Mouse (Mus musculus): ENCODE measurements around the gene Wdsub1. TPM values are rescaled to one million over a fixed set of nuclear protein-coding genes. Genes with fewer than 3 reads are reported as not detected.

Gene Wdsub1
- total RNA-seq, 2 experiments from 2014 or later, result 12.8 to 15.3 TPM

DNA sequence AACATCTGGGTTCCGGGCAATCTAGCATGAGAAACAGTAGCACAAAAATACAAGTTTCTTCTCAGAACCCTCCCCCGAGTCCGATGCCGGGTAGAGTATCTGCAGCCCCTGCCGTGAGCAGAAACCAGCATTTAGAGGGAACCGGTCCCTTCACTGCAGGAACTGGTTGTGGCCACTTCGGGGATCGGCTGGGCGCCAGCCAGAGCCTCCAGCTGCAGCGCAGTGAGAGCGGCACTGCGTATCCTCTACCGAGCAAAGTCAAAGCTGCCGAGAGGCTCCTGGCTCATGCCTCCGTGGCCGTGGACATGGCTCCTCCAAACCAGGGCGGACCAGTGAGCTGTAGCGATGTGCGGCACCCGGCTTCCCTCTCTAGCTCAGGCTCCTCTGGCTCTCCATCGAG, 39.2 kb downstream of the Wdsub1 start:
- no peak for DNase-seq (ENCODE audit: low spot score in 2 of 2)
- intact Hi-C loops (cut with DNase I), result no loop called here

DNA sequence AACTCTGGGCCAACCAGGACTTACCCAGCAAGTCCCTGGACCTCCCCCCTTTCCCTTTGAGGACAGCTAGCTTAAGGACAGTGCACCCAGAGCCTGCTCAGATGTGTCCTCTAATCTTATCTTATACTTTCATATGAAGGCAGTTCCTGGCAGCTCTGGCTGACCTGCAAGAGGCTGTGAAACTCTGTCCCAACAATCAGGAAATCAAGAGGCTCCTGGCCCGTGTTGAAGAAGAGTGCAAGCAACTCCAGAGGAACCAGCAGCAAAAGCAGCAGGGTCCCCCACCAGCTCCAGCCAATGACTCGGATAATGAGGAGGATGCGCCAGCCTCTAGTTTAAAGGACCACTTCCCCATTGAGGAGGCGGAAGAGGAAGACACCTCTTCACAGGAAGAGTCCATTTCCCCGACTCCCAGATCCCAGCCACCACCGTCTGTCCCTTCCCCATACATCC, 39.8 kb downstream of the Wdsub1 start:
- intact Hi-C loops (cut with DNase I), result no loop called here
- DNase-seq (ENCODE audit: low spot score in 2 of 2), result no peak

DNA sequence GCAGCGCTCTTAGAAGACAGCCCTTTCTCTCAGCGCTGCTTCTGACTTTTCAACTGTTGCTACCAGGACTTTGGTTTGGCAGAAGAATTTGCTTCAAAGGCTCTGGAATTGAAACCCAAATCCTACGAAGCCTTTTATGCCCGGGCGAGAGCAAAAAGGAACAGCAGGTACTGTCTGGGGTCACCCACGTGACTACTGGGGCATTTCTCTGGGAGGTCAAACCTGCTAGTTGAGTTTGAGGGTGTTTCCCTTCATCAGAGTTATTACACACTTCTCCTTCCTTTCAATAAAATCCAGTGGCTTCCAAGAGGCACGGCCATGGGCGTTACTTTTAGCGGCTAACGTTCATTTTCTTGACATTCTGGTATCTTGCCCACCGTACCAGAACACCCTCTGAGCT, 40.4 kb downstream of the Wdsub1 start:
- DNase-seq (ENCODE audit: low spot score in 2 of 2), result no peak
- intact Hi-C loops (cut with DNase I), result no loop called here

DNA sequence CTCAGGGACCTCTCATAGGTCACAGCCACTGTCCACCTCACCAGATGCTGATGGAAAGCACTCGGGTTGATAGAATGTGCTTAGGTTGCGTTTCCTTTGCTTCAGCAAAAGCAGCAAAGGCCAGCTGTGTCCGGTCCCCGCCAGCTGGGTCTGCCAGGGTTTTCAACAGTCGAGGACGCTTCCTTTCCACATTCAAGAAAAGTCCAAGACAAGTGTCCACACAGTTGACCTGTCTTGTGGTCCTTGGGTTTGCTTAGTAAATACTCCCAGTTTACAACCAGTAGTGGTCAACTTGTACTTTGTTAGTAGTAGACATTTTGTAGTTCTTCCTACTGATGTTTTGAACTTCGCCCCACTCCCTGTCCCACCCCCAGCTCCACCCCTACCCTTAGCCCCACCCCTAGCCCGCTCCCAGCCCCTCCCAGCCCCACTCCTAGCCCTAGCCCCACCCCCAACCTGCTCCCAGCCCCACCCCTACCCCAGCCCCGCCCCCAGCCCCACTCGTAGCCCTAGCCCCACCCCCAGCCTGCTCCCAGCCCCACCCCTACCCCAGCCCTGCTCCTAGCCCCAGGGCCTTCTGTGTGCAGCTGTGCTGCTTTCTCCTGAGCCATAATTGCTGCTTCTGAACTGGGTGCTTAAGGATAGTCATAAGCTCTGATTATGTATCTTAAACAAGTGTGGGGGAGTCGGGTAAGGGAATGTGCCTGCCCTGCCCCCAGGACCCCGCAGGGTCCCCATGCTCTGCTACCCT, 41.0 kb downstream of the Wdsub1 start:
- intact Hi-C loops (cut with DNase I), result no loop called here
- DNase-seq (ENCODE audit: low spot score in 2 of 2), result no peak

DNA sequence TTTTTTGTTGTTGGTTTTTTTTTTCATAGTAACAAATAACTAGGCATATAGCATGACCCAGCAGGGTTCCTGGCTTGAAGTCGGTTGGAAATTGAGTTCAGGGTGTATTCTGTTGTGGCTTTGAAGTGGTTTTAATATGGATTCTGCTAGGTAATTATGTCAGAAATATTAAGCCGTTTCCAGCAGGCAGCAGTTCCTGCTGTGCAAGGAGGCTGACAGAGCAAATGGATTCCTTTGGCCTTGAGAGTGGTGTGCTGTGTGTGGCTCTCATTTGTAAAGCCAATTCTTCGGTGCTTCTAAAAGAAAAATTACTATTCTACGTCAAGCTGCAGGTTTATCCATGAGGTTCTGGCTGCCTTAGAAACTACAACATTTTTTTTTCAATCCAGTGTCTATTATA, 42.2 kb downstream of the Wdsub1 start:
- intact Hi-C loops (cut with DNase I), result no loop called here
- DNase-seq (ENCODE audit: low spot score in 2 of 2), result no peak

DNA sequence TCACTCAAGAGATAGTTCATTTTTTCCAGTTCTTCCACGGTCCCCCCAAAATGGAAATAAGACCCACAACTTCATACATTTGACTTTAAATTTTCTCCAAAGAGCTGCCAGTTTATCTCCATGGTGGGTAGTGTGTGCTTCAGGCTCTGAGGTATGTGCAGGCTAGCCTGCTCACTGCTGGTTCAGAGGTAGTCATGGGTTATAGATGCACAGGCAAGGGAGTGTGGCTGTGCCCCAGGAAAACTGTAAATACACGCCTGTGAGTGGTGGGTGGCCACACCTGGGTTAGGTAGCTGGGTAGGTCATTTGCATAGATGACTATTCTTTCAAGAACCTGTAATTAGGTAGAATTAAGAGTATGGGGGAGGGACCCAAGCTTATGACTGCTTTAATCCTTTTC, 42.6 kb downstream of the Wdsub1 start:
- intact Hi-C loops (cut with DNase I), result no loop called here
- DNase-seq (ENCODE audit: low spot score in 2 of 2), result no peak

DNA sequence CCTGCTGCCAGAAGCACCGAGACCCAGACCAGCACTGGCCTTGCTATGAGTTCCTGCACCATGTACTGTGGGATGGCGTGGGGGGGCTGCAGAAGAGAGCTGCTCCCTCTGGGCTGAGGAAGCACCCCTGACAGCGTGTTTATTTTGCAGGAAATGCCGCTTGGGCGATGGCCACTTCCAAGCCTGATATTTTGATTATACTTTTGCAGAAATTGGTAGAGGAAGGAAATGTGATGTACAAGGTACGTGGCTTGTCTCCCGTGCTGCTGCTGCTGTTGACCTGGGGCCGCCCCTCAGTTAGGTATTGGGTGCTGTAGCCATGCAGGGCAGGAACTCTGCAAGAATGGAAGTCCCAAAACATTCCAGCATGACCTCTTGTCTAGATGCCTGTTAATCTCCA, 43.6 kb downstream of the Wdsub1 start:
- intact Hi-C loops (cut with DNase I), result no loop called here
- no peak for DNase-seq (ENCODE audit: low spot score in 2 of 2)

DNA sequence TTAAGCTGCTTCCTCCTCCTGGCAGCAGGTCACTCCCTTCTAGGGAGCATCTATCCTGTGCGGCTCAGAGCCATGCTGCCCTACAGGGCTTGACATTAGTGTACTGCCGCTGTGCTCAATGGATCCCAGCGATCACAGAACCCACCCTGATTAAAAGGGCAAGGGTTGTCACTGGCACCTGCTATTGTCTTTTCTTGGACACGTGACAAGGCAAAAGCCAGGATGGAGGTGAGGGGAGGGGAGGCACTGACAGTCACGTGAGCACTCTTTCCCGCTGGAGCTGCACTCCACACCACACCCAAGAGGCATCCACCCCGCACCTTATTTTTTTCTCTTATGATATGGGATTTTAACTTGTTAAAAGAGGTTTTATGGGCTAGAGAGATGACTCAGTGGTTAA, 50.6 kb downstream of the Wdsub1 start:
- no peak for DNase-seq (ENCODE audit: low spot score in 2 of 2)
- intact Hi-C loops (cut with DNase I), result no loop called here

DNA sequence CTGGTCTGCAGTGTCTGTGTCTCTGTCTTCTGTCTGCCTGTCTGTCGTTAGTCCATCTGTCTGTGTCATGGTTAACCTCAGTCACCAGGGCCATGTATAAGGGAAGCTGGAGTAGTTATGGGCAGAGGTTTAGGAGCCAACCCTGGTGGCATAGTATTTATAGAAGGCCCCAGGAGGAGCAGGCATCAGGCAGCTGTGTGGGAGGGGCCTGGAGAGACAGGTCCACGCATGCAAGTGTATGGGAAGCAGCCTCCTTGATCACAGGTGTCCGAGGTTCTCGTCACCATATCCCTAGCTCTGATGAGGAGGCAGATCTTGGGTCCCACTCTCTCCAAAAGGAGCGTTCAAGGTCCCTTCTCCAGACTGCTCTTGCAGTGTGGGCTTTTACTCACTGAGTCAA, 51.5 kb downstream of the Wdsub1 start:
- intact Hi-C loops (cut with DNase I), result no loop called here

DNA sequence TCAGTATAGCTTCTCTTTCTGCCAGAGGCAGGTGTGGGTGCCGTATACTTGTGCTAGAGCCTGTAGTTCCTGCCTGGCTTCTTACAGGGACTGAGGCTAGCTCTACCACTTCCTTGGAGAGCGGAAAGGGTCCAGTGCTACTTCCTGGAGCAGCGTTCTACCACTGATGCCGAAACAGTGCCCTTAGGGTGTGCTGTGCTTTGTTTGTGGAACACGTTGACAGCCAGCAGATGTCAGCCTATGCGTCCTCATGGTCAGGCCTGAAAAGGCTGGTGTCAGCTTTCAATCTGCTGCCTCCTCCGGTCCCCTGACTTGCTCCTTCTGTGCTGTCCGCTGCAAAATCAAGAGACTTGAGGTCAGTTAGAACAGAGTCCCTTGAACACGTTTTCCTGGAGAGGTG, 52.2 kb downstream of the Wdsub1 start:
- intact Hi-C loops (cut with DNase I), result no loop called here
- peak; percentile 32 to 36 for DNase-seq (ENCODE audit: low spot score in 2 of 2)

More for the DNA sequence above, 51.5 kb downstream of the Wdsub1 start:
- no peak for DNase-seq (ENCODE audit: low spot score in 2 of 2)

DNA sequence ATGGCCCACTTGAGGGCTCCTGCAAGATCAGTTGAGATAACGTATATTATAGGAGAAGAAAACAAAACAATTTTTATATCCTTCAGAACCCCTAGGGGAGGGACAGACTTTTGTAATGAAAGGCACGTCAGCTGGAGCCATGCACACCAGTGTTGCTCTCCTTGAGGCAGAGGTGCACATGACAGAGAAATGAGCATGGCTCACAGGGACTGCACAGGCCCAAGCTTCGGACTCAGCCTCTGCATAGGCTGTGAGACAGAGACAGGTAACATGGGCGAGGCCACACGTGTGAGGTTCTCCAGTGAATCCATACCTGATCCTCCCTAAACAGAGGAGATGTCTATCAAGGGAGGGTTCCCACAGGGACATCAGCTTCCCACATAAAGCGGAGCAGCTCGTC, 52.7 kb downstream of the Wdsub1 start:
- DNase-seq (ENCODE audit: low spot score in 2 of 2), result no peak
- intact Hi-C loops (cut with DNase I), result no loop called here

DNA sequence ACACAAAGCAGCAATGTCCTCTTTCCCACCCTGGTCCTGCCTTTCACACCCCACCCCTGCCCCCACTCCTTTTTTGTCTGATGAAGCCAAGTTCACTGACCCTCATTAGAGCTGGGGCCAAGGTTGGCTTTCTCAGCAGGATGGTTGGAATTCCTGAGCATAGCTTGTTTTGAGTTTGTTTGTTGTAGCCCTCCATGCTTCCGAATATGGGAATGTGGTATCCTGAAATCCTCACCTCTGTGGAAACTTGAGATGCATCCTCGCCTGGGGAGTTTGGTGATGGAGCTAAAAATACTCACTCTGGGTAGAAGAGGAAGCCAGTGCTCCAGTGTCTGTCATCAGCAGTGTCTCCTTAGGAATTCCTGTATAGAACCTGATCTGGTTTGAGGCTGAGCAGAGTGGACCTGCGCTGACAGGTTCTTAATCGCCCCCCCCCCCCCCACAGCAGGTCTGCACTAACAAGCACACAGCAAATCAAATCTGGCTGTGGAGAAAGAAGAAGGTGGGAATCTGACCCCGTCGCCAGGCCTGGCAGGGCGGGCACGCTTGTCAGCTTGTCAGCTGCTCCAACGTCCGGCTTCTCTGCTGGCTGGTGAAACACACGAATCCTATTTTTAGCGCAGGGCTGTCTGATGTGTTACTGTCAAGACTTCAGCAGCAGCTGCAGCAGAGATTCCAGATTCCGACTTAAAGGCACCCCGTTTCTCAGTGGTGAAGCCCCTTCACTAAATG, 53.4 kb downstream of the Wdsub1 start:
- peak; percentile 28 to 53 for DNase-seq (ENCODE audit: low spot score in 2 of 2)
- intact Hi-C loops (cut with DNase I), result no loop called here

DNA sequence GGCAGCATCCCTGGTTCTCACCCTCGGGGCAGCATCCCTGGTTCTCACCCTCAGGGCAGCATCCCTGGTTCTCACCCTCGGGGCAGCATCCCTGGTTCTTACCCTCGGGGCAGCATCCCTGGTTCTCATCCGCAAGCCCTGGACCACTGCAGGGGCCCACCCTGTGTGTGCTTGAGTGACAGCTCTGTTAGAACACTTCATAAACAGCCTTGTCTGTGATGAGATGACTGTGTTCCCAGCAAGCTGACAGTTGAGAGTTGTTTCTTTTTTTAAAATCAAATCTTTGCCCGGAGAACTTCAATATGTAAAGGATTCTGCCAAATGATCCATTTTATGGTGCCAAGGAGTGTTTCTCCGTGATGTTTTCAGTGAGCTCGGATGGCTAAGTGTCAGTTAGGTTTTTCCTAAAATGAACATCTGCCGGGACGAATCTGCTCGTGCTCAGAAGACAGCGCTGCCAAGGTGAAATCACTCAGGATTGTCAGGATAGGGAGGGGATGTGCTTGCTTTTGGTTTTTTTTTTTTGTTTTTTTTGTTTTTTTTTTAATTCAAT, 54.2 kb downstream of the Wdsub1 start:
- intact Hi-C loops (cut with DNase I), result no loop called here
- DNase-seq (ENCODE audit: low spot score in 2 of 2), result peak in 1 of 2 experiments; percentile 56

DNA sequence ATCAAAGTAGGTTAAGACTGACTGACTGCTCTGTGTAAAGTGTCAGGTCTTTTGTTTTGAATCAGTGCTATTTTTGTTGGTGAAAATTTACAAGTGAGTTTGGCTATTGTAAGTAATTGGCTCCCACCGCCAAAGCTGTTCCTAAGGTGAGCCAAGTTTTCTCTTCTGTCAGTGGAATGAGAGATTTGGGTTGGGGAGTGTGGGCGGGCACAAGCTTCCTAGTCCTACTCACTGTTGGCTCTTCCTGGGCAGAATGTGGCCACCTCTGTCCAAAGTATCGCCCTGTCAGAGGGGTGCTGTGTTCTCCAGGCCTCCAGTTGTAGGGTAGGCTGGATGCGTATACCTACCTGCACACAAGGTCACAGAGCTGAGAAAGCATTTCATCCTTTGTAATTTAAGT, 57.0 kb downstream of the Wdsub1 start:
- DNase-seq (ENCODE audit: low spot score in 2 of 2), result peak in 1 of 2 experiments; percentile 14
- intact Hi-C loops (cut with DNase I), result no loop called here

DNA sequence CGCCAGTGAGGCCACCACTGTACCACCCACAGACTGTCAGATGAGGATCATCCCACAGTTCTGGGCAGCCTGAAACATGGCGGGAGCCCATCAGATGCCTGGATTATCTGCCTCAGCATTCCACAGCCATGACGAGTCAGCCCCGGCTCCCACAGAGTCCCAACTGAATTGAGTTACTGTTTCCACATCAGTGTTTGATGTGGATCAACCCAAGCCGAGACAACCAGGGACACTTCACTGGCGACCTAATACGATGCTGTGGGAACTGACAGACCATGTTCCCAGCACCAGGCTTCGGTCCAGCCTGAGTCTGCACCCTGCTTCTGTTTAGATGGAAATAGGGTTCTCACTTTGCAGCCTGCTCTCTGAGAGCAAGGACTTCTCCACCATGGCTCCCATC, 58.1 kb downstream of the Wdsub1 start:
- DNase-seq (ENCODE audit: low spot score in 2 of 2), result peak in 1 of 2 experiments; percentile 16
- intact Hi-C loops (cut with DNase I), result no loop called here

DNA sequence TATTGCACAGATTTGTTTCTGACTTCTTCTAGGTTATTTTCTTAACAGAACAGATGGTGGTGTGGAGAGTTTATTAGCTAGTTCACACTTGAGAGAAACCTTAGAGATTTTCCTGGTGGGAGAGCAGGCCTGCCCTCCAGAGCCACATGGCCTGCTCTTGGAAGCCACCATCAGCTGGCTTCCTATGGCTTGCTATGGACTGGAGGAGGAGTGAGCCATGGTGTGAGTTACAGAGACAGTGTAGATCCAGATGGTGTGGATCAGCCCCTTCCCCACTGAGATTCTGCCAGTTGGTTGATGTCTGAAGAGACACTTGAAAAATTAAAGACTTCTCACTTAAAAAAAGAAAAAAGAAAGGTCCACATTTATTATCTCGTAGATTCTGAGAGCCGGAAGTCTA, 61.3 kb downstream of the Wdsub1 start:
- intact Hi-C loops (cut with DNase I), result no loop called here

DNA sequence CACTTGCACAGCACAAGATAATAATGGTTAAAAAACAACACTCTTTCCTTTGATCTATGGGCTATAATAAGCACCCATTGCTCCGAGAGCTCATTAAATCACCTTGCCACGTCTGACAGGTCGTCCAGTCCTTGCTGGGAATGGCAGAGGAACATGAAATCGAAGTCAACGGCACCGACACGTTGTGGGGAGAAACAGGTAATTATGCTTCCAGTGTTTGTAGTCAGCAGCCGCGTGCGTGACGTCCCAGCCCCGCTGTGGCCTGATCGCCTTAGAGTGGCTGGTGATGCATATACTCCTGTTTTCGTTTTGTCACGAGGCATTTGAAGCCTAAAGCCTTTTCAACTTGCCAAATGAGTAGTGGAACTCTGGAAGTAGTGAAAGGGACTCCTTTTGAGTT, 62.3 kb downstream of the Wdsub1 start:
- DNase-seq (ENCODE audit: low spot score in 2 of 2), result no peak
- intact Hi-C loops (cut with DNase I), result no loop called here

More for the DNA sequence above, 61.3 kb downstream of the Wdsub1 start:
- DNase-seq (ENCODE audit: low spot score in 2 of 2), result no peak

DNA sequence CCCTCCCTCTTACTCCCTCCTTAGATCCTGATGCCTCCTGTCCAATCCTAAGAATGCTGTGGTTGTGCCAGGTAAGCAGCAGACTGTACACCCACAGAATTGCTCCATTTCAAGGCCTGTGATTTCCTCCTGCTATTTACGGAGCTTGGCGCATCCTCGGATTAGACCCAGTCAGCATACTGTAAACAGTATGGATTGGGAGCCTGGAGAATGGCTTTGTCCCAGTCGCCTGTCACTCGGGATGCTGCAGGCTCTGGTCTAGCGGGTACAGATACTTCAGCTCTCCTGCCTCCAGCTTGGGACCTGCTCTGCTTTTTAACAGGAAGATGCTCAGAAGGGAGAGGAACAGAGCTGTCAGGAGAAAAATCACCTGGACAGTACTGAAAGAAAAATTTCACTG, 63.0 kb downstream of the Wdsub1 start:
- intact Hi-C loops (cut with DNase I), result no loop called here
- no peak for DNase-seq (ENCODE audit: low spot score in 2 of 2)

DNA sequence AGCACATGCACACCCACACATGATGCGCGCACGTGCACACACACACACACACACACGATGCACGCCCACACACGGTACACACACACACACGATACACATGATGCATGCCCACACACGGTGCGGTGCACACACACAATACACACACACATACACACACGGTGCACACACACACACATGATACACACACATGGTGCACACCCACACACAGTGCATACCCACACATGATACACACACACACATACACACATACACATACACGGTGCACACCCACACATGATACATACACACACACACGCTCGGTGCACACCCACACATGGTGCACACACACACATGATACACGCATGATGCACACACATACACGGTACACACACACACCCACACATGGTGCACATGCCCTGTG, 63.7 kb downstream of the Wdsub1 start:
- no peak for DNase-seq (ENCODE audit: low spot score in 2 of 2)

DNA sequence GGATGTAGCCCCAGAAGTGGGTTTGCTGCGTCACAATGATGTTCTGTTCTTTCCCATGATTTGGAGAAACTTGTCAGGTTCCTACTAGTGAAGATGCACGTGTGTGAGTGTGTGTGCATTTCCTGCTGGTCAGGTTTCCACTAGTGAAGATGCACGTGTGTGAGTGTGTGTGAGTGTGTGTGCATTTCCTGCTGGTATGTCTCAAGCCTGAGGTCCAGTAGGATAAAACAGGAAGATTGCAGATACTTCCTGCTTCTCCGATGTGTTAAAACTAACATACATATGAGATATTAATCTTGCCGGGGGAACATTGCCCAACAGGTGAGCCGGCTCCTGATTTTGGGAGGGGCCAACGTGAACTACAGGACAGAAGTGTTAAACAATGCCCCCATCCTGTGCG, 67.4 kb downstream of the Wdsub1 start:
- intact Hi-C loops (cut with DNase I), result no loop called here

More for the DNA sequence above, 63.7 kb downstream of the Wdsub1 start:
- intact Hi-C loops (cut with DNase I), result no loop called here

DNA sequence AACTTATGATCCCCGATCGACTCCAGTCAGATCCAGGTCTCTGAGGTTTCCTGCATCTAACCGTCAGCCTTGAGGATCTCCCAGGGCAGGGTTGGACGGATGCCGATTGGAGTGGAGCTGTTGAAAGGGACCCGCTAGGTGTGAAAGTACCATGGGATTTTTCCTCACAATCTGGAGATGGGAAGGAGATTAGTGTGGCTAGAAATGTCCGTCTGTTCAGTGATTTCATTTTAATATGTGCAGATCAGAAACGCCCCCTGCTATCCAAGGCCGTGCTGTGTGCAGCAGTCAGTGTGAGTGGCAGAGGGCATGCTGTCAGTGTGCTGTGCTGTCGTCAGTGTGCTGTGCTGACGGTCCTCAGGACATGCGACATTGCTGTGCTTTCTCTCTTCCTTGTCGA, 68.9 kb downstream of the Wdsub1 start:
- intact Hi-C loops (cut with DNase I), result no loop called here
- no peak for DNase-seq (ENCODE audit: low spot score in 2 of 2)

More for the DNA sequence above, 67.4 kb downstream of the Wdsub1 start:
- DNase-seq (ENCODE audit: low spot score in 2 of 2), result no peak

Measured in left cerebral cortex, postnatal 25 days (tissue).